Mouse (Mus musculus): ENCODE results near the gene Dnm3. TPM values are rescaled to one million over a fixed set of nuclear protein-coding genes. Genes with fewer than 3 reads are reported as not detected.

Dnm3 gene
- polyA plus RNA-seq, 1 experiment = 6.8 TPM

- TF ChIP-seq CTCF (IDR thresholded peaks at IDR 0.05; ENCODE audit: insufficient read depth, low read length) = no peak
- no peak for TF ChIP-seq POLR2A (IDR thresholded peaks at IDR 0.05; ENCODE audit: borderline replicate concordance, extremely low read depth, low read depth, low read length)
- WGBS = 68% methylated on average over 4 of the region's 4 CpGs
- Histone ChIP-seq H3K4me1 (ENCODE audit: control insufficient read depth, insufficient read depth, low read length) (0 out of 2 replicates have a peak, but pooled peaks cover 3% of the 10 kb centered on the region), H3K4me3 (replicated peaks; ENCODE audit: extremely low read depth, low read depth, low read length) (no peak overlapping the region)
- no peak for DNase-seq
Measured at GRCm38 (mm10) chr1:161977331-161977730, 500.5 kb downstream of the Dnm3 start.

DNA sequence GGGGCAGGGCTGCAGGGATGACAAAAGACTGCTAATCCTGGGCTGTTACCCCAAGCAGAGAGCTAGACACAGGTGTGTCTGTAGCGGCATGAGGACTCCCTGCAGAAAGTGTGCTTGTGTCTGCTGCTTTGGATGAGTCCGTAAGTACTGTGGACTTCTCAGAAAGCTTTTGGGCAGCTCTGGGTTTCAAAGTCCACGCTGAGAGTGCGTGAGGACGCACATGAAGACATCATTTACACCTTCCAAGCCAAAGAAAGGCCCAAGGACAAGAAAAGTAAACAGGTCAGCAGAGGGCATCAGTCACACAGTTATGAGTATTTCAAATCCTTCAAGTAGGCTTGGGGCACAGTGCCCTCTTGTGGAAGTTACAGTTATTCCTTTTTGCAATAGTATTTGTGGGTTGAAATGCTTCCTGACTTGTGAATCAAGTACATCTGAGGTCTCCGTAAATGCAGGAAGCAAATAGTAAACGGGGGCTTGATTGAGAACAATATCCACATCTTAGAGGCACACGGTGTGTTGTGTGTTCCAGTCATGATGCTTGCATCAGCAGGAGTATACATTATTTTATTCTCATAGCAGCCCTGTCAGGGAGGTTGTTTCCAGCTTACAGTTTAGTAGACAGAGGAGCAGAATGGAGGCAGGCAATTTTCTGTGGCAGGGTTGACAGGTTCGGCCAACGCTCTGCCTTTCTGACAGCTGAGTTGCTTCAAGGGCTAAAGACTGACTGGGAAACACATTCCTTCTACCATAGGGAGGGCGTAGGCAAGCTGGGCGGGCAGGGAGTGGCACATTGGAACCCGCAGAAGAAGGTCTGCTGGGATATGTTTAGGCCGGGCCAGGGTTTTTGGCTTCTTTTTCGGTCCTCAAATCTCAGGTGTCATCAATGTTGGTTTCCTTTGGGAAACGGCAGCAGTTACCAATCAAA is 501.3 kb downstream of the Dnm3 start:
- 43% methylated on average over 16 of the region's 16 CpGs for WGBS
- H3K4me1 ChIP-seq (ENCODE audit: control insufficient read depth, insufficient read depth, low read length) = 0 out of 2 replicates have a peak, but pooled peaks cover 3% of the 10 kb centered on the region
- DNase-seq = peak; percentile 64
- no peak overlapping the region for H3K4me3 ChIP-seq (replicated peaks; ENCODE audit: extremely low read depth, low read depth, low read length)
- TF ChIP-seq CTCF (IDR thresholded peaks at IDR 0.05; ENCODE audit: insufficient read depth, low read length) = peak; percentile 57; the same call in 1 of the 2 replicates
- TF ChIP-seq POLR2A (IDR thresholded peaks at IDR 0.05; ENCODE audit: borderline replicate concordance, extremely low read depth, low read depth, low read length) = no peak

GRCm38 (mm10) chr1:161972233-161972632 is 505.6 kb downstream of the Dnm3 start:
- no peak overlapping the region for H3K4me3 ChIP-seq (replicated peaks; ENCODE audit: extremely low read depth, low read depth, low read length)
- WGBS = 86% methylated on average over 8 of the region's 8 CpGs
- no peak for DNase-seq
- TF ChIP-seq CTCF (IDR thresholded peaks at IDR 0.05; ENCODE audit: insufficient read depth, low read length) (no peak), POLR2A (IDR thresholded peaks at IDR 0.05; ENCODE audit: borderline replicate concordance, extremely low read depth, low read depth, low read length) (no peak)
- H3K4me1 ChIP-seq (ENCODE audit: control insufficient read depth, insufficient read depth, low read length) = peaks cover 7% of the 10 kb centered on the region

GRCm38 (mm10) chr1:161970874-161971273 is 507.0 kb downstream of the Dnm3 start:
- DNase-seq = no peak
- peaks cover 4% of the 10 kb centered on the region for H3K4me1 ChIP-seq (ENCODE audit: control insufficient read depth, insufficient read depth, low read length)
- WGBS = 95% methylated on average over 9 of the region's 9 CpGs
- TF ChIP-seq POLR2A (IDR thresholded peaks at IDR 0.05; ENCODE audit: borderline replicate concordance, extremely low read depth, low read depth, low read length) (no peak), CTCF (IDR thresholded peaks at IDR 0.05; ENCODE audit: insufficient read depth, low read length) (no peak)
- H3K4me3 ChIP-seq (replicated peaks; ENCODE audit: extremely low read depth, low read depth, low read length) = no peak overlapping the region

- Histone ChIP-seq H3K4me3 (replicated peaks; ENCODE audit: extremely low read depth, low read depth, low read length) (peak within 1 kb of the TSS; percentile 72), H3K4me1 (ENCODE audit: control insufficient read depth, insufficient read depth, low read length) (peaks cover 4% of the 10 kb centered on the region)
- WGBS = 2% methylated on average over 38 of the region's 38 CpGs
- DNase-seq = peak; percentile 85
- TF ChIP-seq POLR2A (IDR thresholded peaks at IDR 0.05; ENCODE audit: borderline replicate concordance, extremely low read depth, low read depth, low read length) (peak; percentile 38; the same call in 1 of the 2 replicates), CTCF (IDR thresholded peaks at IDR 0.05; ENCODE audit: insufficient read depth, low read length) (peak; percentile 78)
Measured at GRCm38 (mm10) chr1:161968589-161969407, 509.0 kb downstream of the Dnm3 start, which contains the start of gene Pigc. TSS of gene Pigc (plus strand) at chr1:161969186.

- Histone ChIP-seq H3K4me1 (ENCODE audit: control insufficient read depth, insufficient read depth, low read length) (peaks cover 4% of the 10 kb centered on the region), H3K4me3 (replicated peaks; ENCODE audit: extremely low read depth, low read depth, low read length) (no peak overlapping the region)
- no peak for DNase-seq
- 51% methylated on average over 2 of the region's 2 CpGs for WGBS
- TF ChIP-seq CTCF (IDR thresholded peaks at IDR 0.05; ENCODE audit: insufficient read depth, low read length) (no peak), POLR2A (IDR thresholded peaks at IDR 0.05; ENCODE audit: borderline replicate concordance, extremely low read depth, low read depth, low read length) (no peak)
Measured at GRCm38 (mm10) chr1:161967936-161968335, 509.9 kb downstream of the Dnm3 start.

DNA sequence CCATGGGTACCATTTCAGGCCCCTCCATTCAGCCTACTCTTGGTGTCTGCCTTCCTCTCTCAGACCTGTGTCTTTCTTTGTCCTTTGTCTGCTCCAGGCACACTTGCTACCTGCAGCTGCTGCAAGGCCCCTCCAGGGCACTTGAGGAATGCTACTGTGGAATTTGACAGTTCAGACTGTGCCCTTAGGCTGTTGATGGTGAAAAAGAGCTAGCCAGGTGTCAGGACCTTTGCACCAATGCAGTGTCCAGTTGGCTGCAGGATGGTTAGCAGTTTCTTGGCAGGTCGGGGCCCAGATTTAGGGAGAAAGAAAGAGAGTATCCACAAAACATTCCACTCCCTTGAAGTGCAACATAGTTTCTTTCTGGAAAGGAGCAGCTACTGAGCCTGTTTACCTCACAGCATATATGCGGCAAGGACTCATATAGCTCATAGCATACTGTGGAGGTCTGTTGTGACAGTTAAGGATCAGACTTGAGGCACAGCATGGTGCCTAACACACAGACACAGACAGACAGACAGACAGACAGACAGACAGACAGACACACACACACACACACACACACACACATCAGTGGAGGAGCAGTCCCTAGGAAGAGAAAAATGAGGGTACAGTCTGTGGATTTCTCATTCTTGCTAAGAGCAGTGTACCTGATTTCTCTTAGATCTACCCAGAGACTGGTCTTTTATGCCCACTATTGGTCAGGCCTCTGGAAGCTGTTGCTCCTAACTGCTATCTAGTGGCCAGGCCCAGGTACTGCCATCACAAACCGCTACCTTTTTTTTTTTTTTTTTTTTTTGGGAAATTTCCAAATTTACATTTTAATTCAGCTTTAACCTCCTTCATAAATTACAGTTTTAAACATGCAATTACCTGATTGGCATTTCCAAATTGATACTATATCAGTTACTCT is 515.1 kb downstream of the Dnm3 start:
- no peaks in the 10 kb centered on the region for H3K4me1 ChIP-seq (ENCODE audit: control insufficient read depth, insufficient read depth, low read length)
- H3K4me3 ChIP-seq (replicated peaks; ENCODE audit: extremely low read depth, low read depth, low read length) = no peak overlapping the region
- WGBS = 42% methylated on average over 3 of the region's 3 CpGs
- TF ChIP-seq POLR2A (IDR thresholded peaks at IDR 0.05; ENCODE audit: borderline replicate concordance, extremely low read depth, low read depth, low read length) = no peak
- TF ChIP-seq CTCF (IDR thresholded peaks at IDR 0.05; ENCODE audit: insufficient read depth, low read length) = peak; percentile 49
- no peak for DNase-seq

DNA sequence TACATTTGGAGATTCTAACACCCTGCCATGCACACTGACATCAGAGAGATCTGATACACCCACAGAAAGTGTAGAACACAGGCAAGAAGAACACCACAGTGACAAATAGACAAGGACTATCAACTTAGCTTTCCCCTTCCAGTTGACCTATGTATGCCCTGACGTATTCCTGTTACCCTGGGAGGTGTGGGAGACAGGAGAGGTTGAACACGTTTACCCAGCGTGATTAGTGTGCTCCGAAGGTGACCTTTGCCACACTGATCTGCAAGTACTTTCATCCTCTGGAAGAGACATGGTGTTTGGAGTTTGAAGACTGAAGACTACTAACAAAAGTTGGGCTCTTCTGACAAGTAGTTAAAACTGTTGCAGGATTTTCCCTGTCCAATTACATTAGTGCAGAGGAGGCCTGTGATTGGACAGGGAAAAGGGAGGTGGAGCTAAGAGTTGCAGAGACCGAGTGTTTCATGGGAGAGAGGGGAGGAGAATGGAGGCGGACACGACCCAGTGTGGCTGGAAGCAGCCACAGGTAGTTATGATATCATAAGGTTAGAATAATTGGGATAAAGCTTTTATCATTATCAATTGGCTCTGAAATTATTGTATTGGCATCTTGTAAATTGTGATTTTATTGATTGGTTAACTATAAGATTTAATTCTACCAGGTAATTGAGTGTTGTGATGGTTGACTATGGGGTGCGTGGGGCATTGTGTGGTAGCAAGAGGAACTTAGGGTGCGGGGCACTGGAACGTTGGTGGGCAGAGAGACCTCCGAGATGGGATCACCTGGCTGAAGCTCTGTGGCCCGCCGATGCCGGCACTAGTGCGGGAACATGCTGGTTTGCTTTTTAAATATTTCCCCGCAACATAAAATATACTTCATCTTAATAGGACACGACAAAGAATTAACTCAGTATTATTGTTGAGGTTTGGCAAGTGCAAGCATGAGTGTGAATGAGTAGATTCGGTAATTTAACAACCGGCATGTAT is 519.6 kb downstream of the Dnm3 start:
- Histone ChIP-seq H3K4me1 (ENCODE audit: control insufficient read depth, insufficient read depth, low read length) (no peaks in the 10 kb centered on the region), H3K4me3 (replicated peaks; ENCODE audit: extremely low read depth, low read depth, low read length) (no peak overlapping the region)
- TF ChIP-seq POLR2A (IDR thresholded peaks at IDR 0.05; ENCODE audit: borderline replicate concordance, extremely low read depth, low read depth, low read length) = no peak
- TF ChIP-seq CTCF (IDR thresholded peaks at IDR 0.05; ENCODE audit: insufficient read depth, low read length) = no peak
- DNase-seq = no peak
- 74% methylated on average over 19 of the region's 19 CpGs for WGBS

Measured in lung, adult 2 months (tissue).